Mouse (Mus musculus) thymus, adult 2 months (tissue): ENCODE data around the gene Slc35f1.

Experiments used
- CTCF ChIP-seq: fragments of 200-500 bp; IDR thresholded peaks from 2 replicates; pipeline ENCODE4 v1.5.1; 2012; ENCODE audit warnings: mild to moderate bottlenecking, control low read depth, low read length, moderate library complexity, borderline replicate concordance; ENCODE audit not compliant: control insufficient read depth, poor library complexity, insufficient read depth; ENCODE audit errors: extremely low read depth
- POLR2A ChIP-seq: fragments of 200-500 bp; IDR thresholded peaks from 2 replicates; pipeline ENCODE4 v1.6.1; 2012; ENCODE audit warnings: mild to moderate bottlenecking, low read length, control low read depth, moderate library complexity; ENCODE audit not compliant: control insufficient read depth, poor library complexity, insufficient read depth; ENCODE audit errors: extremely low read depth

DNA sequence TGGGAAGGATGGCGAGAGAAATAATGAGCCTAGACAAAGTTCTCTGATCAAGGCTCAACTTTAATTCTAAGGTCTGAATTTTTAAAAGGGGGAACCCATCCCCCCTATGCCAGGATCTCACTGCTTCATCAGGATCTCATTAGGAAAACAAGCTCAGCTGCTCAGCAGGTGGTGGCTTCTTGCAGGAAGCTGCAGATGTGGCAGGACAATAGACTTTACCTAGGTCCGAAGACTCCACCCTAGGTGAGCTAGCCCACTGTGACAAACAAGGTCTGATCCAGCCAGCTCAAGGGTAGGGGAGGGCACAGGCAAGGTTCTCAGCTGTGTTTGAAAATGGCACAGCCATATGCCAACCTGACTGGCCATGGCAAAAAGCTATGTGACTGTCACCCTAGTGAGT is 460.6 kb downstream of the Slc35f1 start:
- TF ChIP-seq CTCF (no peak), POLR2A (no peak)
